Mouse (Mus musculus): Measurements from ENCODE around the gene Cfap36.

Gene Cfap36

DNA sequence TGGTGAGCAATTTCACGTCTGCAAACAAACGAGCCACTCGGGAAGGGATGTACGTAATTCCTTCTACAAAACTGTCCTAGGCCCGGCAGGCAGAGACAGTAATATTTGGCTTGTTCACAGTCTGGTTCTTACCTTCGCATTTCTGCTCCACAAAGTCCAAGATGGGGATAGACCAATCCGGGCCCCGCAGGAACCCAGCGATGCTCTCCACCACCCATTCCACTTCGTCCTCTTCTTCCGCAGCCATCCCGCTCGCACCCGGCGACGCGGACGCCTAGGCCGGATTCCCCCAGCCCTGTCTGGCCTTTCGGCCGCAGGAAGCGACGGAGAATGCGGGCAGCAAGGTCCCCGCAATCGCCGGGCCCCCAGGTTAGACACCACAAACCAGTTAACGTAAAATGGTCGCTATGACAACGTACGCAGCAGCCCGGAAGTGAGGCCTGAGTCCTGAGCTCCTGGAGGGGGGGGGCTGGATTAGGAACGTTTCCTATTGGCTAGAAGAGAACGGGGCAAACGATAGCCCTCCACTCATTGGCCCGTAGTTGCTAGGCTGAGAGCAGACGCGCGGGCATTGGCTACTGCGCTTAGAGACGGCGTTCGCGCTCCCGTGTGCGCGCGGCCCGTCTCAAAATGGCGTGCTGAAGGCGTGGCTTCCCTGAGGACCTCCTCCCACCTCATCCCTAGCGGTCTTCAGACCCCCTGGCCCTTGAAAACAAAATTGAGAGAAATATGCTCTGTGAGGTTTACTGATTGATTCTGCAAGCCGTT is at the start of gene Cfap36:
Gene Cfap36 (minus strand): TSS at position 527 of the 768 bp plus-strand sequence.
- DNase-seq (ENCODE audit: low spot score in 2 of 2) = peak; percentile 91 to 93

DNA sequence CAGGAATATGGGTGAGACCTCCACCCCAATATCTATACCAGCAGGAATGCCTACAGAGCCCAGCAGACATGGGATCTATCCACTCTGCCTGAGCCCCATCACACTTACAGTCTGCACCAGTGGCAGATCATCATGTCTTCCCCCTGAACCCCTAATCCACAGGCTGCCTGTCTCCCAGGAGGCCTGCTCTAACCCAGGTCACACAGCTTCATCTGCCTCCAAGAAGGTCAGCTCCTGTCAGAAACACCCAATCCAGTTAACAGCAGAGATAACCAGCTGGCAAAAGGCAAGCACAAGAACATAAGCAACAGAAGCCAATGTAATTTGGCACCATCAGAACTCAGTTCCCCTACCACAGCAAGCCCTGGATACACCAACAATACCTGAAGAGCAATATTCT is 40.1 kb upstream of the Cfap36 start:
- DNase-seq (ENCODE audit: low spot score in 2 of 2) = no peak

DNA sequence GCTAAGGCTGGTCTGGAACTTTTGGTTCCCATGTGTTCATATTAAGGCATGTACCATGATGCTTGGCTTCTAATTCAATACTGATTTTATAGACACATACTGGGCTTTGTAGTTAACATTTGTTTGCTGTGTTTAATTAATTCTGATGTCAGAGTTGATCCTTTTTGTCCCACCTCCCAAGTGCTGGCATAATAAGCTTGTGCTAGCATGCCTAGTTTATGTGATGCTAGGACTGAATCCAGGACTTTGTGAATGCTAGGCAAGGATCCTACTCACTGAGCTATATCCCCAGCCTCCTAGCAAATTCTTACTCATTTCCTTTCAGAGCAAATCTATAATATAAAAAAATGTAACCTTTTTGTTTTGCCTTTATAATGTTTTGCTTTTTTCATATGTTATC is 38.8 kb upstream of the Cfap36 start:
- no peak for DNase-seq (ENCODE audit: low spot score in 2 of 2)

DNA sequence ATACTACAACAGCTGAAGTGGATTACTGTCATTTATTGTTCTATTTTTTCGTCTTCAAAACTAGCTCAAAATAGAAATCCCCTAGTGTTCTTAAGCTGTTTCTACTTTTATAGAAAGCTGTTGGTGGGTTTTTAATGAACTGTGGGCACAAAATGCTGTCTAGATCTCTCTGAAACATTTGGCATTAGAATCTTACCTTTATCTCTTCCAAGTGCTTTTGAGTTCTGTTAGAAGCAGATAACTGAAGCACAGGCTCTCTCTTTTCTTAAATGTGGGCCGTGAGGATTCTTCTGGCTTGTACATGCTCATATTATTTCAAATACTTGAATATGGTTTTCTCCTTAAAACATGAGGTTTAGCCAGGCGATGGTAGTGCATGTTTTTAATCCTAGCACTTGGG is 27.5 kb upstream of the Cfap36 start:
- no peak for DNase-seq (ENCODE audit: low spot score in 2 of 2)

DNA sequence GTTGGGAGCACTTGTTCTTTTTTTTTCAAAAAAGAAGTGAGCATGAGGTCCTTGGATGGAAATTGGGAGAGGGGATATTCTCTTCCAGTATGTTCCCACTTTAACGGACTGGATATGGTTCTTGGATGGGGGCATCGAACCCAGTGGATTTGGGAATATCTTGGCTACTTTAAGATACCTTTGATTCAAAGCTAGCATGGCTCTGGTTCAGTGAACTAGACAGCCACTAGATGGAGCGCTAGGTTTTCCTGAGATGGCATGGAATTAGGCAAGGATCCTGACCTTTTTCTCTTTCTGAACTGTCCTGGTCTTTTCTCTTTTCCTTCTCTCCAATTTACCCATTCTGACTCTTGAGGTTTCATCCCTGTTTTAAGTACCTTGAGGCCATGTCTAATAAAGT is 20.6 kb upstream of the Cfap36 start:
- DNase-seq (ENCODE audit: low spot score in 2 of 2) = no peak

DNA sequence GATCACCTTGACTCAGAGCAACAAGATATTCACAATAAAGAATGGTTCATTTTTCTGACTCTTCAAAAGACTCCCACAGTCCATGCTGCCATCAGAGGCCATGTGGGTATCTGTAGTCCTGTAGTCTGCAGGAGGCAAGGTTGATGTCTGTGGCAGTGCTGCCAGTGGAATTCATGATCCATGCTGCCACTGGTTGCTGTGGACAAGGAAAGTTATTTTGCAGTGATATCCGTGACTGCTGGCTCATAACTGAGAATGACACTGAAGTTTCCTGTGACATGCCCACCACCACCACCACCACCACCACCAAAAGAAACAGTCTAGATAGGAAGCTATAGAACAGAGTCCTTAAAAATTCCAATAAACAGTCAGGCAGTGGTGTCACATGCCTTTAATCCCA is 7.4 kb upstream of the Cfap36 start:
- no peak for DNase-seq (ENCODE audit: low spot score in 2 of 2)

DNA sequence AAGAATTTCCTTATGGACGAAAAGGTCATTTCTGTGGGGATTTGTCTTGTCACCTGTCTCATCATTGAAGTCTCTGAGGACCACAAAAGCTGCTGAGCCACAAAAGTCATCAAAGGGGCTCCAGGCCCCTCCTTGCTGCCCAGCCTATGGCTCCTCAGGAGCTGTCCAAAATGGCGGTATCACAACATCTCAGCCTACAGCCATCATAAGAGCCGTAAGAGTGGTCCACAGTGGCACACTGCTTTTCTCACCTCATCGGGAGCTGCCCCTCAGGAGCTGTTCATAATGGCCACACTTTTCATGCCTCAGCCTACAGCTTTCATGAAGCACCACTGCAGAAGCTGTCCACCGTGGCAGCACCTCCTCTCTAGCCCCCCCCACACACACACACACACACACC is 1.2 kb upstream of the Cfap36 start:
- no peak for DNase-seq (ENCODE audit: low spot score in 2 of 2)

DNA sequence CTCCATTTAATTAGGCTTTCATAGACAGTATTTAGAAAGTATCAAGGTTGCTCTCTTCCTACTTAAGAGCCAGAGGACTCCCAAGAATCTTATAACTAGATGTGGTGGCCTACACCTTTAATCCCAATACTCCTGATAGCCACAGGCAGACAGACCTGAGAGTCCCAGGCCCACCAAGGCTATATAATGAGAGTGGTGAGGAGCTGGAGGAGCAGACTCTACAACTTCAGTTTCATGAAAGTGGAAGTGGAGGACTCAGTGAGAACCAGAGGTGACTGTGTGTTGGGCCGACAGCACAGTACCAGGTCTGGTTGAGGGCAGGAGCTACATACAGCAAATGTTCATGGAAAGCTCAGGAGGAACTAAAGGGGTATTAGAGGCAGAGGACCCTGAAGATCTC is 516 bp upstream of the Cfap36 start:
- DNase-seq (ENCODE audit: low spot score in 2 of 2) = no peak

DNA sequence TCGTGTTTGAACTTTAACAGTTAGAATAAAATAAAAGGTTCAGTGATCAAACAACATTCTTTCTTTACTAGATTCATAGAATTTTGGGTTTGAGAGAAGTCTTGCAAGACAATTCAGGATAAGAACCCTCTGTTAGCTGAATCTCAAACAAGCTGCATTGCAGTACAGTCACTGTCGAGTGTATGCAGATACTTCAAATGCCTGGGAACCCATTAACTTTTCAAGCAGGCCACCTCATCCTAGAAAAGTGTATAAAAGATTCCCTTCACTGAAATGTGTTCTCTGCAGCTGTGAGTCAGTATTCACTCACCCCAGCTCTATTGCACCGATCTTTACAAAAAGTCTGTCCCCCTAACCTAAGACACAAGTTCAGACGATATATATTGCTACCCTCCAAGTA is 1.2 kb downstream of the Cfap36 start:
- DNase-seq (ENCODE audit: low spot score in 2 of 2) = no peak

DNA sequence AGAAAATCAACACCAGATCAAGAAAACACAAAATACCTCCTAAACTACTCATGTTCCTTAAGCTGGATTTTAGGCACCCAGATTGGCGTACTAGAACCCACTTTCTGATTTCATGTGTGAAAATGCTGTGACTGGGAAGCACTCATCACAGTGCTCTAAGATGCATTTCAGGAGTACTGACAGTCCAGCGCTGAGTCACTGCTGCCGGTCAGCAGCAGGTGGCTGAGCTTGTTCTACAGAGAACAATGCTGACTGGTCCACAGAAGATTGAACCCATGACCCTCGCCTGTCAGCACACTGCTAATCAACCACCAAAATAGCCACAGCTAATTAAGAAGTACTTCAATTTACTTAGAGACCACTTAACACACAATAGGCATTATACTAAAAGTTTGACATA is 5.2 kb downstream of the Cfap36 start:
- DNase-seq (ENCODE audit: low spot score in 2 of 2) = no peak

DNA sequence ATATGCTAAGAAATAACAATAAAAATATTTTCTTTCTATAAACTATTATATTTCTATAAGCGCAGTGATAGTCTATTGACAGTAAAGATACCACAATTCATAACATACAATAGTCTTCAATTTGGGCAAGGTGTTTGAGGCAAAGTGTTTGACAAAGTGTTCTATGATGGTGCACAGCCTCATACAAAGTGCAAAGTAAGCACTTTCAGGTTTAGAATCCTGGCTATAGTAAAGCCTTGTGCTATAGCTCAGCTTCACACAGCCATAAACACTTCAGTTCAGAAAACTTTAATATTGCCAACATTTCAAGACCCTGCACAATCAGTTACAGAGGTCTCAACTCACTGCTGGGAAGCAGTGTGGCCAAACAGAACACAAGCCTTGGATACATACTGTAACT is 7.9 kb downstream of the Cfap36 start:
- no peak for DNase-seq (ENCODE audit: low spot score in 2 of 2)

DNA sequence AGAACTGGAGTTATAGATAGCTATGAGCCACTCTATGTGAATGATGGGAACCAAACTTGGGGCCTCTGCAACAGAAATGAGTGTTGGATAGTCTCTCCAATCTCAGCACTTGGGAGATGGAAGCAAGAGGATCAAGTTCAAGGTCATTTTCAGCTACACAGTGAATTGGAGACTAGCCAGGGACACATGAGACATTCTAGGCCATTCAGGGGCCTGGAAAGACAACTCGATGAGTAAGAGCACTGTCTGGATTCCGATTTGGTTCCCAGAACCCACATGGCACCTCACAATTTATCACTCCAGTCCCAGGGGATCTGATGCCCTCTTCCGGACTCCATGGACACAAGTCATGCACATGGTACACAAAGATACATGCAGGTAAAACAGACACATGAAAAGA is 8.7 kb downstream of the Cfap36 start:
- no peak for DNase-seq (ENCODE audit: low spot score in 2 of 2)

DNA sequence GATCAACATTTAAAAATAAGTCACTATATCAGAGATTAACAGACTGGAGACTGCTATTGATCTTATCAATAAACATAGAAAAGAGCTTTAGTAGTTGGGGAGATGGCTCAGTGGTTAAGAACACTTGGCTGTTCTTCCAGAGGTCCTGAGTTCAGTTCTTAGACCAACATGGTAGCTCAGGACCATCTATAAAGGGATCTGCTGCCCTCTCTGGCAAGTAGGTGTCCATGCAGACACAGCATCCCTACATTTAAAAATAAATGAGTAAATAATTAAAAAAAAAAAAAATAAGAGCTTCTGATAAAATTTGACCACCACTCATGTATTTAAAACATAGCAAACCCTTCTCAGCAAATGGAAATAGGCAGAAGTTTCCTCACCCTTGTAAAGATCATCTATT is 9.2 kb downstream of the Cfap36 start:
- no peak for DNase-seq (ENCODE audit: low spot score in 2 of 2)

DNA sequence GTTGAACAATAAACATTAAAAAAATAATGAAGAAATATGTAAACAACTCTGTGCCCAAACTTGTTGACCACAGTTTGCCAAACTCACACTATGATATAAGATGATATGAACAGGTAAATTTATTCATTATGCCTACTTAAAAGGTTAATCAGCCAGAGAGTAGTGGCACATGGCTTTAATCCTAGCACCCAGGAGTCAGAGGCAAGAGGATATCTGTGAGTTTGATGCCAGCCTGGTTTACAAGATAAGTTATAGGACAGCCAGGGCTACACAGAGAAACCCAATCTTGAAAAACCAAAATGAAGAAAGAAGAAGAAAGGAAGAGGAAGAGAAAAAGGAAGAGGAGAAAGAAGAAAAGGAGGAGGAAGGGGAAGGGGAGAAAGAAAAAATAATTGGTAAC is 9.8 kb downstream of the Cfap36 start:
- DNase-seq (ENCODE audit: low spot score in 2 of 2) = no peak

DNA sequence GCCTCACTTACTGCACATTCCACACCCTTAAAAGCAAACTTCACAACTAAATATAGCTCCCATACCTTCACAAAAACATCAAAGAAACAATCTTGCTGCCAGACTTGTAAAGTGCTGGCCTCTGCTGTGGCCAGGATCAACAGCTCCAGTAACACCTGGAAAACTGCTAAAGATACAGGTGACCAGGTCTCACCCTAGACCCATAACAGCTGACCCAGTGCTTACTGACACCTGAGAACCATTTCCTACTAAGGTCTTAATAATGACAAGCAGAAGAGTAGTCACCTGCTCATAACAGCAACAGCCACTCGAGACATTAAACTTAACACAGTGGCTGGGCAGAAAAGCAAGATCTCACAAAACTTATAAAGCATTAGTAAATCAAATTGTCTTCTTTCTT is 13.6 kb downstream of the Cfap36 start:
- DNase-seq (ENCODE audit: low spot score in 2 of 2) = no peak

DNA sequence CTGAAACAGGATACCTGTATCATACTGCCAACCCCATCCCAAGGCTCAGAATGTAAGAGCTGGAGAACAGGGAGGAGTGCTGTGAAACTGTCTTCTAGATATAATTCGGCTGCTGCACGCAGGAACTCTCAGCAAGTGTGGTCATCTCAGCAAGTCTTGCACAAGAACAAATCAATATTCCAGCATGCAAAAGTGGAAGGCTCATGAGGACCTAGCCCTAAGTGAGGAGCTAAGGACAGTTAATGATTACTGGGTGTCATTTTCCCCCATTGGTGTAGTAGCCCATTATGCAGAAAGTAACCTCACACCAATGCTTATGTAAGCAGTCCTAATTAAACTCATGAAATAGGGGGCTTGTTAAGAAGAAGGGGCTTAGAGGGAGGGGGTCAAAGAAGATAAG is 18.3 kb downstream of the Cfap36 start:
- no peak for DNase-seq (ENCODE audit: low spot score in 2 of 2)

DNA sequence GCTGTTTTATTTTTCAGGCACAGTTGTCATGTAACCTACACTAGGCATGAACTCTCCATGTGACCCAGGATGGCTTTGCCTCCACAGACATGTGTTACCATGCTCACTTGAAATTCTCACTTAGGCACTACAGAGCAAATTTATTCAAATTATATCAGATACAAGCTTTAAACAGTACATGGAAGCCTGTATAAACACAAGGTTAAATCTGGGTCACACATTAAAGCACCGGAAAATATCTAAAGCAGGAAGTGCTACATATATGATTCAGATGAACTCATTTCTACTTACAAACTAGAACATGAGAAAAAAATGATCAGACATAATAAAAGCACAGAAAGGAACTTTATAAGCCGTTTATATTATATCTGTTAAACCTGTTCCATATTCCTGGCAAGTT is 22.5 kb downstream of the Cfap36 start:
- no peak for DNase-seq (ENCODE audit: low spot score in 2 of 2)

DNA sequence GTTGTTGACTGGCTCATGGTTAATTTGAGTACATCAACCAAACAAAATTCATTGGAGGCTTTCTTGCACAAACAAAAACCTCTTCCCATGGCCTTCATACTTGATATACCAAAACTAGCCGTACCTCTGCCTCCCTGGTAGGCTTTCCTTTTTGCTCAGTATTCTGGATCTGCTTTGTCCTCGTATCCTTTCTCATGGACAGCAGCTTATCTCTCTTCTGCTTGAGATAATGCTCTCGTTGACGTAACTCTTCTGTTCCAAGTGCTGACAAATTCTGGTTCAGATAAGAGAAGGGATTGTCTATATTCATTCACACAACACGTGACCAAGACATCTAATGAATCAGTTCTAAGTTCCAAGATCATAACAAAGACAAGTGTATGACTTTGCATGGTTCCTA is 24.9 kb downstream of the Cfap36 start:
- DNase-seq (ENCODE audit: low spot score in 2 of 2) = no peak

DNA sequence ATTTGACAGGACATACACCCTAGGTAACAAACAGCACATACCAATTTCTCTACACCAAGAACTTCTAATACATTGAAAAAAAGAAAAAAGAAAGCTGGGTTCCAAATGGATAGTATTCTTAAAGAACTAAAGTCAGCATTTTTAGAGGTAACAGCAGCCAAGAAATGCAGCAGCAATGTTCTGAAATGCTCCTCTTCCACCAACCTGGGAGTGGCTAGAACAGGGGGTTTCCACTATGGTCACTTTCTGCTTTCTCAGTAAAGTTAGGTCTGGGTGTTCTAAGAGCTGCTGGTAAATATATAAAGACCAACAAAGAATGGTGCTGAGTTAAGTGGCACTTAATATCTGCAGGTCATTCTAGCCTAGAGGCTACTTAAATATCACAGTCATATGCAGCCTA is 28.2 kb downstream of the Cfap36 start:
- DNase-seq (ENCODE audit: low spot score in 2 of 2) = no peak

DNA sequence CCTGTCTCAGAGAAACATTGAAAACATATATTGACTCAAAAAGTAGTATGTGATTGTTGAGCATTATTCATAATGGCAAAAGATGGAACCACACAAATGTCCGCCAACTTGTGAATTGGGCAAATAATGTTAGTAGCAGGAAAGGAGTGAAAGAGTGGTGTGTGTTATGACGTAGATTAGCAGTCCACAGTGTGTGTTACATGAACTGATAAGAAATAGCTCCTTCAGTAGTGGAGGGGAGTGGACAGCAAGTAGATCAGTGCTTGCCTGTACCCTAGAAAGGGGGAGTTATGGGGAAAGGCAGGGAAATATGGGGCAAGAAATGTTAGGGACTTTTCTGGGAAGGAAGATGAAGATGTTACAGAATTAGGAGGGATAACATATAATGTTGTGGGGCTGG is 31.0 kb downstream of the Cfap36 start:
- no peak for DNase-seq (ENCODE audit: low spot score in 2 of 2)

DNA sequence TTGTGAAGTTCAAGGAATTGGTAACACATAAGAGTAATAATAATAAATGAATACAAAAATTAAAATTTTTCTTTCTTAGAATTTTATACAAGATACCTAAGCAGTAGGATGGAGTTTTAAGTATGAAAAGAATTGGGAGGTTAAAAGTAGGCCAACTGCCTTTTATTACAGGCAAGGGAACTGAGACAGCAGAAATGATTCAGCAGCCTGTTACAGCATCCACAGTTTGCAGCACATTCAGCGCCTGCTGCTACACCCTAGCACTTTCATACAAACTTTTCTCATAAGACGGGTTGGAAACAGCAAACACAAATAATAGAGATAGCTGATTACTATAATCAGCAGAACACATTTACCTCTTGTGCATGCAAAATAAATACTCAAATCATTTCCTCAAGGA is 37.4 kb downstream of the Cfap36 start:
- no peak for DNase-seq (ENCODE audit: low spot score in 2 of 2)

DNA sequence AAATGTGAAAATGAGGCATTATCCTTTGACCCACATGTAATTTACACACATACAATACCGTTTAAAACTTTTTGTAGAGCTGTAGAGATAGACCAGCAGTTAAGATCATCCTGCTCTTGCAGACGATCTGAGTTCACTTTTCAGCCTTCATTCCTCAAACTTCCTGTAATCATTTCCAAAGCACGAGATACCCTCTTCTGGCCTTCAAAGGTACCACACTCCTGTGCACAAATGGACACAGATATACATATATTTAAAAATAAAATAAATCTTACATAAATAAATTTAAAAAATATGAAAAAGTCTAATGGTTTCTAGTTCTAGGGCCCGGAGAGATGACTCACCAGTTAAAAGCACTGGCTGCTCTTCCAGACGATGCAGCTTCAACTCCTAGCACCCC is 43.6 kb downstream of the Cfap36 start:
- DNase-seq (ENCODE audit: low spot score in 2 of 2) = no peak

DNA sequence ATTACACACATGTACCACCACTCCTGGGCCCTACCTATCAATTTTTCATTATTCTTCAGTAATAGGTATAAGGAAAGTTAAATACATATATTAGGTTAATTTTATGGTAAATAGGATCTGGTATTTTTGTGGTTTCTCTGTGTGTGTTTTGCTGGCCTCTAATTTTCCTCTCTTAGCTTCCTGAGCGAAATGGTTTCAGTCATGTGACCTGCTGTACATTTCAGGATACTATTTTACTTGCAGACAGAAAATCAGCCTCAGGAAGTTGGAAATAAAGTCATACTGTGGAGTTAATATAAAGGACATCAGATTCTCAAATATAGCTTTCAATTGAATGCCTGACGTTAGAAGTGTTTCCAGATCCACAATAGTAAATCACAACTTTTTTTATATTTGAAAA is 58.2 kb downstream of the Cfap36 start:
- no peak for DNase-seq (ENCODE audit: low spot score in 2 of 2)

DNA sequence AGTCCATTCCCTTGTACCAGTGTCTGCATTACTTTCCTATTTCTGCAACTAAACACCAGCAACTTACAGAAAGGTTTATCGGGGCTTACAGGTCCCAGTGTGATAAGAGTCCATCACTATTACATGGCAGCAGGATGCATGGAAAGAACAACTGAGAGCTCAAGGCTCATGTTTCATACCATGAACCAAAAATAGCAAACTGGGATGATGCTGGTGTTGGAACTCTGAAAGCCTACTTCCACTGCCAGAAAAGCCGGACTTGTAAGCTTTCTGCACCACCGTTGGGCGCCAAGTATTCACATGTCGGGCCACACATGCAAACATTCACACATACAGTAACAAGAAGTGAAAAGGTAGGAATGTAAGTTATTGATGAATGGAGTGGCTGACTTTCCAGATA is 65.5 kb downstream of the Cfap36 start:
- no peak for DNase-seq (ENCODE audit: low spot score in 2 of 2)

Data from spleen, postnatal 36 days (tissue).